Mouse (Mus musculus): ENCODE data around the gene Miga1. TPM values are rescaled to one million over a fixed set of nuclear protein-coding genes. Genes with fewer than 3 reads are reported as not detected.
"Not testable (repeated sequence)": the region's sequence is repeated elsewhere in the genome, so short reads cannot be mapped to it uniquely, and the experiment has no call there.

Miga1 gene
- polyA plus RNA-seq, 1 experiment from 2014 or later: 11.7 TPM

- Histone ChIP-seq H3K9me3 (replicated peaks; ENCODE audit: control insufficient read depth, low read length) (no peaks in the 10 kb centered on the region), H3K27me3 (ENCODE audit: control insufficient read depth, insufficient read depth, low read length) (no peaks in the 10 kb centered on the region), H3K4me3 (ENCODE audit: low read length) (peak within 1 kb of the TSS; percentile 80), H3K27ac (ENCODE audit: low read length) (peak within 1 kb of the TSS; percentile 100), H3K9ac (ENCODE audit: low read length) (peak within 1 kb of the TSS; percentile 98), H3K4me1 (ENCODE audit: control insufficient read depth, insufficient read depth, low read length) (peaks cover 20% of the 10 kb centered on the region), H3K4me2 (ENCODE audit: low read depth, low read length) (peak within 1 kb of the TSS; percentile 78), H3K36me3 (ENCODE audit: control insufficient read depth, insufficient read depth) (no peaks in the 10 kb centered on the region)
- peak; percentile 29; the same call in 1 of the 2 replicates for ATAC-seq (replicated peaks; ENCODE audit: extremely low read depth, insufficient read depth, low FRiP score)
- 3% methylated on average over 13 of the region's 13 CpGs for WGBS
Measured at GRCm38 (mm10) chr3:152266036-152266421, 74.2 kb downstream of the Miga1 start, which contains the start of gene Nexn. Gene Nexn, minus strand, starts transcription at chr3:152266350.

DNA sequence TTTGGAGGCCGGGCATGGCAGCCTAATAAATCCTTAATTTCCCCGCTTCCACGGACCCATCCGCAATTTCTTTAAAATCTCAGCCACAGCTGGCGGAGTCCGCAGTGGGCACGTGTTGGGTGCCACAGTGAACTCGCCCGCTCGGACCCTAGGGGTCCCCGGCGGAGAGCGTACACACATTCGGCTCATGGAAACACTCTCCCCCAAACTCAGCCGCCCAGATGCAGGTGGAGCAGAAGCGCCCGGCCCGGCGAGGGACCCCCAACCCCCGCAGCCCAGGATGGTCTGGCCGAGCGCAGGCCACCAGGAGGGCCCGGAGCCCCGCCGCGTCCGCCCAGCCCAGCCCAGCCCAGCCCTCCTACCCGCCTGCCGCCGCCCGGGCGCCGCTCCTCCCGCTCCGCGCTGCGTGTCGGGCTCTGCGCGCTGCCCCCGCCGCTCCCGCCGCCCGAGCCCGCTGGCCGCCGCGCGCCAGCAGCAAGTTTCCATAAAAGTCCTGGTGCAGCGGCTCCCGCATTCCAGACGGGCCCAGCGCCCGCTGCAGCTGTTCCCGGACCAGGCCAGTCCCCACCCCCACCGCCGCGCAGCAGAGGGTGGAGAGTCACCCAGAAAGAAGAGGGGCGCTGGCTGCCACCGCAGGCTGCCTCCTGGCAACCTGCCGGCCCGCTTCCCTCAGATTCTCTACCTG lies 74.7 kb downstream of the Miga1 start:
- Histone ChIP-seq H3K27me3 (ENCODE audit: control insufficient read depth, insufficient read depth, low read length) (no peaks in the 10 kb centered on the region), H3K36me3 (ENCODE audit: control insufficient read depth, insufficient read depth) (no peaks in the 10 kb centered on the region), H3K9me3 (replicated peaks; ENCODE audit: control insufficient read depth, low read length) (no peaks in the 10 kb centered on the region), H3K4me3 (ENCODE audit: low read length) (peak overlapping the region; percentile 80), H3K4me2 (ENCODE audit: low read depth, low read length) (peak overlapping the region; percentile 78), H3K9ac (ENCODE audit: low read length) (peak overlapping the region; percentile 98), H3K4me1 (ENCODE audit: control insufficient read depth, insufficient read depth, low read length) (peaks cover 20% of the 10 kb centered on the region), H3K27ac (ENCODE audit: low read length) (peak overlapping the region; percentile 100)
- ATAC-seq (replicated peaks; ENCODE audit: extremely low read depth, insufficient read depth, low FRiP score): peak; percentile 87
- WGBS: under 1% methylated on average over 60 of the region's 63 CpGs

DNA sequence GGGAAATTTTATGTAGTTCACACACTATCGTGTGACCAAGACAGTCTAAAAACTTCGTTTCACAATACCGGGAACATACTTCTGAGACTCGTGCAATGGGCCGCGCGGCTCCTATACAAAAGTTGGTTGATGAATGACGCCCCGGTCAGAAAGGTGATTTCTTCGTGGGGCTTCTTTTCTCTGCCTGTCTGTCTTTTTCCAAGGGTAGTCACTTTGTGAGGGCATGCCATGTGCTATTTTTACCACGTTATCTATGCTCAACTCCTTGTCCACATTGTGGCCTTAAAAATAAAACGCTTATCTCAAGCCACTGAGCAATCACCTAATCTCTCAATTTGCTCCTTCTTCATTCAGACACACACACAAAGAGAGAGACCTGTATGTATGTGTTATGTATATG lies 75.4 kb downstream of the Miga1 start:
- Histone ChIP-seq H3K4me2 (ENCODE audit: low read depth, low read length) (peak overlapping the region; percentile 78), H3K27ac (ENCODE audit: low read length) (peak overlapping the region; percentile 100), H3K36me3 (ENCODE audit: control insufficient read depth, insufficient read depth) (no peaks in the 10 kb centered on the region), H3K9me3 (replicated peaks; ENCODE audit: control insufficient read depth, low read length) (no peaks in the 10 kb centered on the region), H3K27me3 (ENCODE audit: control insufficient read depth, insufficient read depth, low read length) (no peaks in the 10 kb centered on the region), H3K4me3 (ENCODE audit: low read length) (peak overlapping the region; percentile 80), H3K9ac (ENCODE audit: low read length) (peak overlapping the region; percentile 98), H3K4me1 (ENCODE audit: control insufficient read depth, insufficient read depth, low read length) (peaks cover 25% of the 10 kb centered on the region)
- WGBS: 21% methylated on average over 12 of the region's 12 CpGs
- ATAC-seq (replicated peaks; ENCODE audit: extremely low read depth, insufficient read depth, low FRiP score): no peak; the same call in 1 of the 2 replicates

DNA sequence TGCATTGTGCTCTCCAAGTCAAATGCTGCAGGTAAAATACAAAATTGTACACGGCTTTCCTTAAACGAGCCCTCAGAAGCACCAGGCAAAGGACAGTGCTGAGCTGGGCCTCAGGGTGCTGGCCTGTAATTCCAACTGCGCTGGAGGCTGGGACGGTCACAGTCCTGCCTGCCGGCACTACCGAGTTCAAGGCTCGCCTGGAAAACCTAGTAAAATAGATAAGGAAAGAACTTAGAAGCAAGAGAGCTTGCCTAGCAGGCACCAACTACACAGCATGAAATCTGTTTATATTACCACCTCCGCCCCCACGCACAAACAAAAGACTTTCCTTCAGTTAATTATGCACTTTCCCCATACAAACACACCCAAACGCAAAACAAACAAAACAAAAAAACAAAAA lies 75.8 kb downstream of the Miga1 start:
- no peaks in the 10 kb centered on the region for H3K9me3 ChIP-seq (replicated peaks; ENCODE audit: control insufficient read depth, low read length)
- H3K36me3 ChIP-seq (ENCODE audit: control insufficient read depth, insufficient read depth): no peaks in the 10 kb centered on the region
- 31% methylated on average over 10 of the region's 10 CpGs for WGBS
- peak overlapping the region; percentile 98 for H3K9ac ChIP-seq (ENCODE audit: low read length)
- peaks cover 29% of the 10 kb centered on the region for H3K4me1 ChIP-seq (ENCODE audit: control insufficient read depth, insufficient read depth, low read length)
- peak overlapping the region; percentile 100 for H3K27ac ChIP-seq (ENCODE audit: low read length)
- ATAC-seq (replicated peaks; ENCODE audit: extremely low read depth, insufficient read depth, low FRiP score): no peak
- H3K27me3 ChIP-seq (ENCODE audit: control insufficient read depth, insufficient read depth, low read length): no peaks in the 10 kb centered on the region
- peak overlapping the region; percentile 80 for H3K4me3 ChIP-seq (ENCODE audit: low read length)
- peak overlapping the region; percentile 77 for H3K4me2 ChIP-seq (ENCODE audit: low read depth, low read length)

GRCm38 (mm10) chr3:152261948-152262347 lies 78.3 kb downstream of the Miga1 start:
- Histone ChIP-seq H3K27ac (ENCODE audit: low read length) (peak overlapping the region; percentile 100), H3K9ac (ENCODE audit: low read length) (peak overlapping the region; percentile 98), H3K27me3 (ENCODE audit: control insufficient read depth, insufficient read depth, low read length) (no peaks in the 10 kb centered on the region), H3K4me2 (ENCODE audit: low read depth, low read length) (peak overlapping the region; percentile 77), H3K36me3 (ENCODE audit: control insufficient read depth, insufficient read depth) (no peaks in the 10 kb centered on the region), H3K4me3 (ENCODE audit: low read length) (peak overlapping the region; percentile 80), H3K9me3 (replicated peaks; ENCODE audit: control insufficient read depth, low read length) (no peaks in the 10 kb centered on the region), H3K4me1 (ENCODE audit: control insufficient read depth, insufficient read depth, low read length) (peaks cover 38% of the 10 kb centered on the region)
- 8% methylated on average over 8 of the region's 8 CpGs for WGBS
- ATAC-seq (replicated peaks; ENCODE audit: extremely low read depth, insufficient read depth, low FRiP score): peak; percentile 35

DNA sequence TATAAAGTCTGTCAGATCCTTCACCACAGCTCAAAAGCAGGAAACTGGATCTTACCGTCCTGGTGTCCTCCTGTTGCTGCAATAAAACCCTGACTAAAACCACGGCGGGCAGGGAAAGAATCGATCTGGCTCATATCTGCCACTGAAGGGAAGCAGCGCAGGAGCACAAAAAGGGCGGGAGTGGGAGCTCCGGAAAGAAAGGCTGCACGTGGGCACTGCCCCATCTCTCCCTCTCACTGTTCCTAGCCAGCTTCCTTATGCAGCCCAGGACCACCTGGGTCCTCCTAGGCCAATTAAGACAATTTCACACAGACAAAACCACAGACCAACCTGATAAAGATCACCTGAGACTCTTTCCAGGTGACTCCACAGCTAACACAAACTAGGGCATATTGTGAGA lies 78.8 kb downstream of the Miga1 start:
- 24% methylated on average over 8 of the region's 8 CpGs for WGBS
- Histone ChIP-seq H3K4me1 (ENCODE audit: control insufficient read depth, insufficient read depth, low read length) (peaks cover 38% of the 10 kb centered on the region), H3K36me3 (ENCODE audit: control insufficient read depth, insufficient read depth) (no peaks in the 10 kb centered on the region)

DNA sequence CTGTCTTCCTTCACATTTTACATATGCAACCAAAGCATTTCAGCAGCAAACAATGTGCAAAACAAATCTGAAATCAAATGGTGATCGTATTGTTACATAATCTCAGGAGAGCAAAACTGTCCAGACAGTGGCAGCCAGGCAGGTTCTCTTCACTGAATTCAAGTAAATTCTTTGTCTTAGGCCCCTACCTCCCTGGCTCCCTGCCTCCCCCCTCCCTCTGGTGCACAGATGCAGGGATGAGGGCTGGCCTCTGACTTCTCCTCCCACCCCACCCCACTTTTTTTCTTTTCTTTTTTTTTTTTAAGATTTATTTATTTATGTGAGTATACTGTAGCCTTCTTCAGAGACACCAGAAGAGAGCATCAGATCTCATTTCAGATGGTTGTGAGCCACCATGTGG lies 79.8 kb downstream of the Miga1 start:
- Histone ChIP-seq H3K4me3 (ENCODE audit: low read length) (peak overlapping the region; percentile 29), H3K27ac (ENCODE audit: low read length) (peak overlapping the region; percentile 81), H3K4me2 (ENCODE audit: low read depth, low read length) (peak overlapping the region; percentile 77), H3K4me1 (ENCODE audit: control insufficient read depth, insufficient read depth, low read length) (peaks cover 36% of the 10 kb centered on the region), H3K9me3 (replicated peaks; ENCODE audit: control insufficient read depth, low read length) (no peaks in the 10 kb centered on the region), H3K27me3 (ENCODE audit: control insufficient read depth, insufficient read depth, low read length) (no peaks in the 10 kb centered on the region), H3K36me3 (ENCODE audit: control insufficient read depth, insufficient read depth) (no peaks in the 10 kb centered on the region), H3K9ac (ENCODE audit: low read length) (peak overlapping the region; percentile 69)
- WGBS: 63% methylated on average over 1 of the region's 1 CpGs
- ATAC-seq (replicated peaks; ENCODE audit: extremely low read depth, insufficient read depth, low FRiP score): no peak

More for the DNA sequence above, 78.8 kb downstream of the Miga1 start:
- H3K9me3 ChIP-seq (replicated peaks; ENCODE audit: control insufficient read depth, low read length): no peaks in the 10 kb centered on the region
- peak overlapping the region; percentile 80 for H3K4me3 ChIP-seq (ENCODE audit: low read length)
- no peaks in the 10 kb centered on the region for H3K27me3 ChIP-seq (ENCODE audit: control insufficient read depth, insufficient read depth, low read length)
- peak overlapping the region; percentile 98 for H3K9ac ChIP-seq (ENCODE audit: low read length)
- H3K27ac ChIP-seq (ENCODE audit: low read length): peak overlapping the region; percentile 100
- H3K4me2 ChIP-seq (ENCODE audit: low read depth, low read length): peak overlapping the region; percentile 77
- no peak for ATAC-seq (replicated peaks; ENCODE audit: extremely low read depth, insufficient read depth, low FRiP score)

DNA sequence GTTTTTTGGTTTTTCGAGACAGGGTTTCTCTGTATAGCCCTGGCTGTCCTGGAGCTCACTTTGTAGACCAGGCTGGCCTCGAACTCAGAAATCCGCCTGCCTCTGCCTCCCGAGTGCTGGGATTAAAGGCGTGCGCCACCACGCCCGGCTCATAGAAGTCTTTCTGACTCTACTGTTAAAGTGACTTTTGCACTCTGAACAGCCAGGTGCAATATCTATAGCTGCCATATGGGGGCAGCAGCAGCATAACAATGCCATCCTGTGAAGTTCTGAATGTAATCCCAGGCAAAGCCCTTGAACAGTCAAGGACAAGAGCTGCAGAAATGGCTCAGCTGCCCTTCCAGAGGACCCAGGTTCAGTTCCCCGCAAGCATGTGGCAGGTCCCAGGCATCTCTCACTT lies 80.8 kb downstream of the Miga1 start:
- peak overlapping the region; percentile 29 for H3K4me3 ChIP-seq (ENCODE audit: low read length)
- peak overlapping the region; percentile 69 for H3K9ac ChIP-seq (ENCODE audit: low read length)
- peak; percentile 50 for ATAC-seq (replicated peaks; ENCODE audit: extremely low read depth, insufficient read depth, low FRiP score)

DNA sequence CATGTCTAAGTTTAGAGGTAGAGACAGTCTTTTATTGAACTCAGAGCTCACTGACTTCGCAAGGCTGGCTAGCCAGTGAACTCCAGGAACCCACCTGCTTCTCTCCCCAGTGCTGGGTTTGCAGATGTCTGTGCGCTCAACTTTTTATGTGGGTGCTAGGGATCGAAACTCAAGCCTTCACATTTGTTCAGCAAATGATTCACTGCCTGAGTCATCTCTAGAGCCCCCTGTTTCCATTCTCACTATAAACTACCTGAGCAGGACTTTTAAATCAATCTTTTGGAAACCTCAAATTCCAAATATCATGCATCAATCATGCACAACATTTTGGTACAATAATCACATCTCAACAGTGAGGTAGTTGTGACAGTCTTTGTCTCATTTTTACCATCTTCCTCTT lies 82.7 kb downstream of the Miga1 start:
- 80% methylated on average over 3 of the region's 3 CpGs for WGBS
- Histone ChIP-seq H3K9me3 (replicated peaks; ENCODE audit: control insufficient read depth, low read length) (no peaks in the 10 kb centered on the region), H3K4me1 (ENCODE audit: control insufficient read depth, insufficient read depth, low read length) (peaks cover 36% of the 10 kb centered on the region), H3K36me3 (ENCODE audit: control insufficient read depth, insufficient read depth) (peaks cover 10% of the 10 kb centered on the region), H3K4me3 (ENCODE audit: low read length) (no peak overlapping the region), H3K4me2 (ENCODE audit: low read depth, low read length) (peak overlapping the region; percentile 18; the same call in 1 of the 2 replicates), H3K9ac (ENCODE audit: low read length) (0 out of 2 replicates have a peak overlapping the region, but pooled peaks have one; percentile 5), H3K27me3 (ENCODE audit: control insufficient read depth, insufficient read depth, low read length) (no peaks in the 10 kb centered on the region), H3K27ac (ENCODE audit: low read length) (no peak overlapping the region)
- no peak for ATAC-seq (replicated peaks; ENCODE audit: extremely low read depth, insufficient read depth, low FRiP score)

More for the DNA sequence above, 80.8 kb downstream of the Miga1 start:
- not testable (repeated sequence) for H3K9me3 ChIP-seq (replicated peaks; ENCODE audit: control insufficient read depth, low read length); H3K36me3 ChIP-seq (ENCODE audit: control insufficient read depth, insufficient read depth); H3K27me3 ChIP-seq (ENCODE audit: control insufficient read depth, insufficient read depth, low read length)
- WGBS: 22% methylated on average over 7 of the region's 9 CpGs
- H3K27ac ChIP-seq (ENCODE audit: low read length): peak overlapping the region; percentile 81
- H3K4me1 ChIP-seq (ENCODE audit: control insufficient read depth, insufficient read depth, low read length): peaks cover 36% of the 10 kb centered on the region
- H3K4me2 ChIP-seq (ENCODE audit: low read depth, low read length): peak overlapping the region; percentile 77

Measured in heart, embryonic 16.5 days (tissue).